Mouse (Mus musculus) ovary, postnatal 14 days (tissue): ENCODE measurements around the gene Srcin1.

Experiments used
- DNase-seq: peaks from one replicate; pipeline ENCODE4 v3.0.0; 2022; ENCODE audit warnings: low spot score

Srcin1 gene

GRCm38 (mm10) chr11:97462538-97462937, 113.4 kb downstream of the Srcin1 start:
- no peak for DNase-seq

GRCm38 (mm10) chr11:97461307-97461820, 114.6 kb downstream of the Srcin1 start:
- DNase-seq: no peak
